Mouse (Mus musculus) embryonic fibroblast, embryonic 13.5 days (primary cell): ENCODE results near the gene 0610010K14Rik. TPM values are rescaled to one million over a fixed set of nuclear protein-coding genes. Genes with fewer than 3 reads are reported as not detected.

Experiments
- H3K27ac ChIP-seq: 2 replicates; pipeline ENCODE4 v1.5.1; 2012; ENCODE audit warnings: low read length, control low read depth, inconsistent platforms; ENCODE audit not compliant: insufficient read depth
- H3K4me1 ChIP-seq: 2 replicates; pipeline ENCODE4 v1.6.1; 2011; ENCODE audit warnings: low read length; ENCODE audit not compliant: control insufficient read depth, insufficient read depth
- H3K4me3 ChIP-seq: 2 replicates; pipeline ENCODE4 v1.5.1; 2011; ENCODE audit warnings: mild to moderate bottlenecking, control low read depth, low read length; ENCODE audit not compliant: insufficient read depth
- CTCF ChIP-seq: IDR thresholded peaks from 2 replicates; pipeline ENCODE4 v1.5.1; 2011; ENCODE audit warnings: mild to moderate bottlenecking, control low read depth, low read length, moderate library complexity, borderline replicate concordance; ENCODE audit not compliant: insufficient read depth
- POLR2A ChIP-seq: IDR thresholded peaks from 2 replicates; pipeline ENCODE4 v1.6.1; 2011; ENCODE audit warnings: low read depth, mild to moderate bottlenecking, control low read depth, low read length, moderate library complexity
- polyA plus RNA-seq: library from polyadenylated mRNA; stranded (reverse); fragments of >200 nt; gene quantifications from 2 replicates; pipeline ENCODE4 v1.2.4, GENCODE M21; 2011; ENCODE audit warnings: low read depth; ENCODE audit not compliant: missing spikeins, insufficient read length

Gene 0610010K14Rik
- polyA plus RNA-seq, 1 experiment: 55.3 TPM

- 0 out of 2 replicates have a peak, but pooled peaks cover 5% of the 10 kb centered on the region for H3K4me1 ChIP-seq
- TF ChIP-seq CTCF (no peak), POLR2A (no peak)
- no peak overlapping the region for H3K27ac ChIP-seq
- no peak overlapping the region for H3K4me3 ChIP-seq
Measured at GRCm38 (mm10) chr11:70211972-70212371, 25.7 kb downstream of the 0610010K14Rik start.

- Histone ChIP-seq H3K4me3 (no peak overlapping the region), H3K4me1 (0 out of 2 replicates have a peak, but pooled peaks cover 5% of the 10 kb centered on the region), H3K27ac (no peak overlapping the region)
- TF ChIP-seq CTCF (no peak), POLR2A (no peak)
Measured at GRCm38 (mm10) chr11:70210681-70211080, 27.0 kb downstream of the 0610010K14Rik start.

GRCm38 (mm10) chr11:70208778-70209388 lies 28.8 kb downstream of the 0610010K14Rik start:
- no peak for TF ChIP-seq POLR2A
- no peak for TF ChIP-seq CTCF
- no peak overlapping the region for H3K27ac ChIP-seq
- H3K4me3 ChIP-seq: no peak overlapping the region
- H3K4me1 ChIP-seq: 0 out of 2 replicates have a peak, but pooled peaks cover 5% of the 10 kb centered on the region

- Histone ChIP-seq H3K4me3 (no peak overlapping the region), H3K4me1 (0 out of 2 replicates have a peak, but pooled peaks cover 5% of the 10 kb centered on the region), H3K27ac (no peak overlapping the region)
- no peak for TF ChIP-seq POLR2A
- TF ChIP-seq CTCF: no peak
Measured at GRCm38 (mm10) chr11:70207283-70207682, 30.4 kb downstream of the 0610010K14Rik start.

- H3K4me1 ChIP-seq: 0 out of 2 replicates have a peak, but pooled peaks cover 5% of the 10 kb centered on the region
- TF ChIP-seq CTCF: no peak
- no peak overlapping the region for H3K27ac ChIP-seq
- H3K4me3 ChIP-seq: no peak overlapping the region
Measured at GRCm38 (mm10) chr11:70206801-70207200, 30.9 kb downstream of the 0610010K14Rik start.

GRCm38 (mm10) chr11:70201691-70202090 lies 36.0 kb downstream of the 0610010K14Rik start:
- Histone ChIP-seq H3K4me3 (no peak overlapping the region), H3K27ac (no peak overlapping the region), H3K4me1 (peaks cover 8% of the 10 kb centered on the region)
- no peak for TF ChIP-seq POLR2A
- peak; percentile 94 for TF ChIP-seq CTCF

GRCm38 (mm10) chr11:70200036-70200608 lies 37.6 kb downstream of the 0610010K14Rik start:
- TF ChIP-seq POLR2A (no peak), CTCF (no peak)
- H3K4me1 ChIP-seq: peaks cover 8% of the 10 kb centered on the region

GRCm38 (mm10) chr11:70199107-70199506 lies 38.6 kb downstream of the 0610010K14Rik start:
- no peak overlapping the region for H3K4me3 ChIP-seq
- TF ChIP-seq CTCF: no peak
- H3K27ac ChIP-seq: peak overlapping the region; percentile 74; the same call in 1 of the 2 replicates
- peaks cover 11% of the 10 kb centered on the region for H3K4me1 ChIP-seq

More at GRCm38 (mm10) chr11:70200036-70200608, 37.6 kb downstream of the 0610010K14Rik start:
- no peak overlapping the region for H3K27ac ChIP-seq
- H3K4me3 ChIP-seq: no peak overlapping the region

- peaks cover 18% of the 10 kb centered on the region for H3K4me1 ChIP-seq
- TF ChIP-seq POLR2A: no peak
- no peak for TF ChIP-seq CTCF
- H3K4me3 ChIP-seq: no peak overlapping the region
- peak overlapping the region; percentile 98; the same call in 1 of the 2 replicates for H3K27ac ChIP-seq
Measured at GRCm38 (mm10) chr11:70198332-70198731, 39.4 kb downstream of the 0610010K14Rik start.

- H3K4me3 ChIP-seq: no peak overlapping the region
- H3K4me1 ChIP-seq: peaks cover 32% of the 10 kb centered on the region
- no peak for TF ChIP-seq POLR2A
- no peak for TF ChIP-seq CTCF
- H3K27ac ChIP-seq: peak overlapping the region; percentile 95
Measured at GRCm38 (mm10) chr11:70193354-70194285, 44.1 kb downstream of the 0610010K14Rik start.
